Mouse (Mus musculus) erythroblast, embryonic 14.5 days (primary cell): ENCODE data around the gene Sapcd1.

Experiments
- GATA1 ChIP-seq: IDR thresholded peaks from 2 replicates; pipeline ENCODE4 v1.6.1; 2012; ENCODE audit warnings: low read length, inconsistent platforms, mixed read lengths
- TAL1 ChIP-seq: IDR thresholded peaks from 3 replicates; pipeline ENCODE4 v1.6.1; 2012; ENCODE audit warnings: low read length, inconsistent platforms, mixed read lengths

- TF ChIP-seq GATA1 (no peak), TAL1 (no peak)
Measured at GRCm38 (mm10) chr17:35066084-35066483, 38.3 kb upstream of the Sapcd1 start, which contains the start of gene Mpig6b.
